Mouse (Mus musculus) liver, embryonic 16.5 days (tissue): Measurements from ENCODE around the gene Mreg. TPM values are rescaled to one million over a fixed set of nuclear protein-coding genes. Genes with fewer than 3 reads are reported as not detected.

ENCODE experiments used
- ATAC-seq: fragments of 200-750 bp; cut with Nextera tagmentation; 2 replicates; pipeline ENCODE4 v1.8.0; 2017; ENCODE audit warnings: low read depth, mild to moderate bottlenecking, moderate number of reproducible peaks, moderate library complexity
- H3K27ac ChIP-seq: fragments of 300-500 bp; sonication (generic); 2 replicates; pipeline ENCODE4 v1.5.1; 2014; ENCODE audit warnings: mild to moderate bottlenecking, low read length
- H3K27me3 ChIP-seq: fragments of 300-500 bp; sonication (generic); 2 replicates; pipeline ENCODE4 v1.6.1; 2014; ENCODE audit warnings: low read depth, low read length, mixed read lengths; ENCODE audit not compliant: control insufficient read depth, insufficient read depth
- H3K36me3 ChIP-seq: fragments of 300-500 bp; sonication (generic); 2 replicates; pipeline ENCODE4 v1.6.1; 2014; ENCODE audit warnings: mild to moderate bottlenecking; ENCODE audit not compliant: control insufficient read depth, insufficient read depth
- H3K4me1 ChIP-seq: fragments of 300-500 bp; sonication (generic); 2 replicates; pipeline ENCODE4 v1.6.1; 2014; ENCODE audit warnings: low read depth, low read length, mixed read lengths; ENCODE audit not compliant: control insufficient read depth
- H3K4me2 ChIP-seq: fragments of 300-500 bp; sonication (generic); 2 replicates; pipeline ENCODE4 v1.6.1; 2014; ENCODE audit warnings: low read depth, low read length, mixed read lengths
- H3K4me3 ChIP-seq: fragments of 300-500 bp; sonication (generic); 2 replicates; pipeline ENCODE4 v1.5.1; 2014; ENCODE audit warnings: low read depth, mild to moderate bottlenecking, low read length
- H3K9ac ChIP-seq: fragments of 300-500 bp; sonication (generic); 2 replicates; pipeline ENCODE4 v1.6.1; 2014; ENCODE audit warnings: low read depth, low read length
- H3K9me3 ChIP-seq: fragments of 300-500 bp; sonication (generic); replicated peaks from 2 replicates; pipeline ENCODE4 v1.6.1; 2016; ENCODE audit warnings: low read length; ENCODE audit not compliant: control insufficient read depth
- WGBS: fragments of 180-500 bp; shearing (Covaris S2); extraction: QIAGEN DNeasy Blood & Tissue Kit; methylation state at CpG from one replicate; pipeline ENCODE4 v1.1.7; 2014; ENCODE audit not compliant: insufficient replicate concordance; 5-methylcytosine and 5-hydroxymethylcytosine counted together
- polyA plus RNA-seq: library from polyadenylated mRNA; unstranded; fragments of >200 nt; fragmentation: Nextera tagmentation; extraction: Ambion mirVana; gene quantifications from 2 replicates; pipeline ENCODE4 v1.2.1, GENCODE M21; 2015

The Mreg gene
- 8.0 and 8.1 TPM in 2 replicates for polyA plus RNA-seq

DNA sequence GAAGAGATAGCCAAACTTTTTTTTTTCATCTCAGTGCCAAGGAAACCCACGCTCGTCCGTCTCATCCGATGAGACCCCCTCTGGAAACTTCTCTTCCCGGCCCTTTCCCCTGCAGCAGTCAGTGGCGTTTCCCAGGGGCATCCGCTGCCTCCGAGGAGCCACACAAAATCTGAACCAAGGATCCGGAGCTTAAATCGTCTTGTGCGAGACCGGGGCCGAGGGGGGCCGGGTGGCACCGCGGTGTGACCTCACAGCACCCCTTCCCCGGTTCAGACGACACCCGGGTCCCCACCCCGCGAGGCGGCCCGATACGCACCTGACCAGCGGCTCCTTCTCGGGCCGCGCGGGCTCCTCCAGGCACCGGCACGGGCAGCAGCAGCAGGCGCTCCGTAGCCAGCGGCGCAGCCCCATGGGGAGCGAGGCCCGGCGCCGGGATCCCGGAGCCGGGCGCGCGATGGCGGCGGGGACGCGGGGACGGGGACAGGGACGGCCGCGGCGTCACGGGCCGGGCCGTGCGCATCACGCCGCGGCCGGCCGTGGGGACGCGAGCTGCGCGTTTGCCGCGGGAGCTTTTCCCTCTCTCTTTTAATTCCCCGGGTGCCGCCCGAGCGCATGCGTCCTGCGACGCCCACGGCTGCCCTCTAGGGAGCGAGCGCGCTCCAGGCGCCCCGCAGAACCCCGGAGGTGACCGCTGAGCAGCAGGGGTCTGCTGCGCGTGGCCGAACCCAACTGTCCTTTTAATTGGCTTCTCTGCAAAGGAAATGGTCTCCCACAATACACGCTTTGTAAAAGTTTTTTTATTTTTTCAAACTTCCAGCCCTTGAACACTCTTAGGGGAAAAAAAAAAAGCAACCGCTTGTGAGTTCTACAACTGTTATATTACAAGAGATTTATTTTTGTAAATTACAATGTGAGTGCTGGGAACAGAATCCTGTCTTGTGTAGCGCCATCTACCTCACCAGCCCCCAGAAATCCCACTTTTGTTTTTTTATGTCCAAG, at the start of gene Mreg:
Gene Mreg (minus strand): TSS at position 607 of the 999 bp plus-strand sequence.
- peak; percentile 62 for ATAC-seq
- H3K27me3 ChIP-seq = peaks cover 22% of the 10 kb centered on the region

DNA sequence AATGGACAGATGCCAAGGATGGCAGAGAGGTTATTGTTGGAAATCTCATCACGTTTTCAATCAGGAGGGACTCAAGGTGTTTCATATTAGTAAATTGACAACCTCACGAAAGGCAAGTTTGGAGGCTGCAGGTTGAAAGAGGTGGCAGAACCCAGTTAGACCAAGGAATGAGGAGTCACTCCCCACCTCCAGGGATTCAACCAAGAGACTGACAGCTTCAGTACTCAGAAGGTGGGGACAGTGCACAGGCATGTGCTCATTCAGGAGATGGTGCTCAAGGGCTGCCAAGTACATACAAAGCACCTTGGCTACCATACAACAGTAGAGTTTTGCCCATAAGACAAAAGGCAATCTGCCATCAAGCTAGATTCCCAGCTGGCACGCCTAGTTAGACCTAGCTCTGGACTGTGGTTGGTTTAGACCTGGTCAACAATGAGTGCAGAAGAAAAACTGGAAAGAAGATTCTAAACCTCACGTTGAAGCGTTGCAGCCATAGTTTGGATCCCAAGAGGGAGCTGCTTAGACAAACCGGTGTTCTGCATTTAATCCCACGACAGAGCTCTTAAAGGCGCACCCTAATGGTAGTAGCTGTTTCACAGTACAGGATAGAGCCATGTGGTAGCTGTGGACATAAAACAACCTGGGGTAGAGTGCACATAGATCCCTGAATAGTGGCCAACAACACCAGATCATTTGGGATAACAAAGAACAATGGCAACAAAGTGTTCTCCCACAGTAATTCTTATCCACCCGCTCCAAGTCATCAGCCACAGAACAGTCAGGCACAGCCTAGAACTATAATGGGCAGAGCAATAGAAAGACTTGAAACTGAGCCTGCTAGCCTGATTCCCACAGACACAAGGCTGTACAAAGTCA, 44.5 kb upstream of the Mreg start:
- no peak overlapping the region for H3K4me3 ChIP-seq
- no peak overlapping the region for H3K9ac ChIP-seq
- no peaks in the 10 kb centered on the region for H3K9me3 ChIP-seq
- no peaks in the 10 kb centered on the region for H3K27me3 ChIP-seq
- no peaks in the 10 kb centered on the region for H3K36me3 ChIP-seq
- H3K27ac ChIP-seq = no peak overlapping the region
- no peak for ATAC-seq
- 73% methylated on average over 9 of the region's 9 CpGs for WGBS
- peaks cover 23% of the 10 kb centered on the region for H3K4me1 ChIP-seq
- no peak overlapping the region for H3K4me2 ChIP-seq

More for the DNA sequence above, at the start of gene Mreg:
- Histone ChIP-seq H3K9ac (peak within 1 kb of the TSS; percentile 67), H3K27ac (no peak within 1 kb of the TSS; the same call in 1 of the 2 replicates), H3K4me2 (peak within 1 kb of the TSS; percentile 62), H3K4me1 (no peaks in the 10 kb centered on the region; the same call in 1 of the 2 replicates), H3K36me3 (no peaks in the 10 kb centered on the region), H3K4me3 (peak within 1 kb of the TSS; percentile 65), H3K9me3 (no peaks in the 10 kb centered on the region)
- under 1% methylated on average over 85 of the region's 89 CpGs for WGBS

DNA sequence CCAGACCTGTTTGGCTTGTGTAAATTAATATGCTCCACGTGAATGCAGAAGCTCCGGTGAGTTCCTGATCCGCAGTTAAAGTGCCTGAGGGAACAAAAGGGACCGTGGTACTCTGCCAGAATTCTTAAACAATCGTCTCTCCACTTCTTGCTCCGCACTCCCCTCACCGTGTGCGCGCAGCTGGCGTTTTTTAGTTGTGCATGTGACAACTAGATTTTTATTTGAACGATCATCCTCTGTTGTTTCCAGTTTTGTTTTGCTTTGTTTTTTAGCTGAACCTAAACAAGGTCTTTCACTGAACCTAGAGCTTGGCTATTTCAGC, 43.7 kb upstream of the Mreg start:
- Histone ChIP-seq H3K27ac (peak overlapping the region; percentile 73), H3K4me3 (no peak overlapping the region), H3K36me3 (no peaks in the 10 kb centered on the region), H3K27me3 (no peaks in the 10 kb centered on the region), H3K4me1 (peaks cover 23% of the 10 kb centered on the region), H3K4me2 (peak overlapping the region; percentile 83), H3K9ac (no peak overlapping the region; the same call in 1 of the 2 replicates), H3K9me3 (no peaks in the 10 kb centered on the region)
- no peak for ATAC-seq
- 43% methylated on average over 11 of the region's 11 CpGs for WGBS

DNA sequence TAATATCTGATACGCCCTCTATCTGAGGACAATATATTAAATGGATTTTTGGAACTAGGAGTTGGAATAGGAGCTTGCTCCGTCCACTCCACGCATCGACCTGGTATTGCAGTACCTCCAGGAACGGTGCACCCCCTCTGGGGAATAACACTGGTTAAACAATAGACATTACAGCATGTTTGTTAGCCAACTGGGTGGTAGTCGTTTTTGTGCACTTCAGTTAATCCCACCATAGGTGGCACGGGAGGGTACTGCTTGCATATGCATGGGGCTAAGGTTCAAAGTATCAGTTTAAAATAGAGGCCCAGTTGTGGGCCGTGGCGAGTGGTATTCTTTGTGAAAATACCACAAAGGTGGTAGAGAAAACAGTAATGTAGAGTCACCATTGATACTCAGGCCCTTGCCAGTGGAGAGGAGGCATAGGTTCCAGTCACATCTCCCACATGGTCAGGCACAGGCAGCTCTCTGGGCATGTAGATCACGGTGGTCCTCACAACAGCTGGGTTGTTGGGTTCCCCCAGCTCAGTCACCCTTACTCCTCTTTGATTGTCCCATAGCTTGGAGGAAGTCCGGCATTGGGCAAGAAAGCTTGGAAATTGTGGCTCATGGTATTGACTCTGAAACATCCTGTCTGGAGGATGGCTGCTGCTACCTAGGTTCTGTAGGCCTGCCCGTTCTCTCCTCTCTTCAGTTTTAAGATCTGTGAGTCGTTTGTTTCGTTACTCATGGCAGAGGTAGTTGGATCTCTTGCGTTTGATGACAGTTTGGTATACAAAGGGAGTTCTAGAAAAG, 43.2 kb upstream of the Mreg start:
- Histone ChIP-seq H3K27me3 (no peaks in the 10 kb centered on the region), H3K4me3 (peak overlapping the region; percentile 54; the same call in 1 of the 2 replicates), H3K36me3 (no peaks in the 10 kb centered on the region), H3K4me2 (peak overlapping the region; percentile 83), H3K4me1 (peaks cover 23% of the 10 kb centered on the region), H3K27ac (peak overlapping the region; percentile 73), H3K9me3 (no peaks in the 10 kb centered on the region), H3K9ac (peak overlapping the region; percentile 15; the same call in 1 of the 2 replicates)
- WGBS = 1% methylated on average over 15 of the region's 15 CpGs
- peak; percentile 88 for ATAC-seq

DNA sequence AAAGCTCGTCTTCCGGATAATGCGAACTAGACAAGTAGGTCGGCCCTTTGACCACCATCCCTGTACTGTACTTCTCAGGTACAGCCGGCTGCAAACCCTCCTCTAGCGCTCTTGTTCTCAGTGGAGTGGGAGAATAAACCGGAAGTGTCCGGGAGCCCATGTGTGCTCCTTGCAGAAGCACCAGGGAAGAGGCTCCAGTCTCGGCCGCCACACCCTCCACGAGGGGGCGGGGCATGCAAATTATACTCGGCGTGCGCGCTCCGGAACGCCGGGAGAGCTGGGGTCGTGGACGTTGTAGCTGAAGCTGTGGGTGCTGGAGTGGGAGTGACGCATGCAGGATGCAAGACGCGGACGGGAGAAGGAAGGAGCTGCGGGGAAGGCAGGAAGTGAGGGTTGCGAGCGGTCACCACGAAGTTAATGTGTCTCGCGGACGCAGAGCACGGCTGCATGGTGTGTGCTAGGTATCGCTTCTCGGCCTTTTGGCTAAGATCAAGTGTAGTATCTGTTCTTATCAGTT, 42.5 kb upstream of the Mreg start:
- peak; percentile 75 for ATAC-seq
- H3K36me3 ChIP-seq = no peaks in the 10 kb centered on the region
- H3K4me1 ChIP-seq = peaks cover 23% of the 10 kb centered on the region
- H3K27me3 ChIP-seq = no peaks in the 10 kb centered on the region
- peak overlapping the region; percentile 83 for H3K4me2 ChIP-seq
- peak overlapping the region; percentile 76 for H3K27ac ChIP-seq
- H3K9me3 ChIP-seq = no peaks in the 10 kb centered on the region
- under 1% methylated on average over 35 of the region's 35 CpGs for WGBS
- H3K4me3 ChIP-seq = peak overlapping the region; percentile 54
- peak overlapping the region; percentile 60; the same call in 1 of the 2 replicates for H3K9ac ChIP-seq

DNA sequence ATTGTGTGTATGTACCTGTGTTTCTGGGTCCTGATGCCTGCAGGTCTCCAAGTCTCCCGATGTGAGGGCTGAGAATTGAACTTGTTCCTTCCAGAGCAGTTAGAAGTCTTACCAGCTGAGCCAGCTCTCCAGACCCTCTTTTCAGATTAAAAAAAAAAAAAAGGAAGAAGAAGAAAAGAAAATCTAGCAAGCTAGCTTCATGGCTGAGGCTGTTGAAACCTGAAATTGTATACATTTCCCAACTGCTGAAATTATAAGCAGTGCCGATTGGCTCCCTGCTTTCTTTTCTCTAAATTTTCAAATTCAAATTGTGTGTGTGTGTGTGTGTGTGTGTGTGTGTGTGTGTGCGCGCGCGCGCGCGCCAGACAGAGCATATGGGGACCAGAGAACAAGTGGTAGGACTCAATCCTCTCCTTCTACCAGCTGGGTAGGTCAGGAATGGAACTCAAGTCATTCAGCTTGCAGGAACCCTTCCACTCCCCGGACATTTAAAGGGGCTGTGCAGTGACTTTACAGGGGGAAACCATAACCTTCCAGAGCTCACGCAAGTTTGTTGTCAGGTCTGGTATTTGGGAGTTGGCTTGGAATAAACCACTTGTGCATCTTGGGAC, 41.9 kb upstream of the Mreg start:
- H3K4me3 ChIP-seq = peak overlapping the region; percentile 54
- no peaks in the 10 kb centered on the region for H3K36me3 ChIP-seq
- H3K4me2 ChIP-seq = peak overlapping the region; percentile 83
- H3K4me1 ChIP-seq = peaks cover 23% of the 10 kb centered on the region
- WGBS = 25% methylated on average over 11 of the region's 11 CpGs
- peak overlapping the region; percentile 60; the same call in 1 of the 2 replicates for H3K9ac ChIP-seq
- no peaks in the 10 kb centered on the region for H3K27me3 ChIP-seq
- no peaks in the 10 kb centered on the region for H3K9me3 ChIP-seq
- no peak for ATAC-seq
- H3K27ac ChIP-seq = no peak overlapping the region

DNA sequence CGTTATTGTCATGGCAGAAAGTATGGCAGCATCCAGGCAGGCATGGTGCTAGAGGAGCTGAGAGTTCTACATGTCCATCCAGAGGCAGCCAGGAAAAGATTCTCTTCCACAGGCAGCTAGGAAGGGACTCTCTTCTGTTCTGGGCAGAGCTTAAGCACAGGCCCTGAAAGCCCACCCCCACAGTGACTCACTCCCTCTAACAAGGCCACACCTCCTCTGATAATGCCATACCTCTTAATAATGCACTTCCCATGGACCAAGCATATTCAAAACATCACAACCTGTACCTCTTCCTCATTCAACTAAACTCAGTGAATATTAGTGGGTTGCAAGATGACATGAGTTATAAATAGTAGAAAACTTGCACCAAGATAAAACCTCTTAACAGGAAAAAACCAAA, 39.7 kb upstream of the Mreg start:
- H3K9me3 ChIP-seq = no peaks in the 10 kb centered on the region
- H3K4me1 ChIP-seq = peaks cover 18% of the 10 kb centered on the region
- no peak overlapping the region for H3K4me2 ChIP-seq
- H3K27me3 ChIP-seq = no peaks in the 10 kb centered on the region
- ATAC-seq = no peak
- no peak overlapping the region for H3K27ac ChIP-seq
- H3K36me3 ChIP-seq = no peaks in the 10 kb centered on the region
- no peak overlapping the region for H3K9ac ChIP-seq
- no peak overlapping the region for H3K4me3 ChIP-seq
- WGBS = 69% methylated on average over 1 of the region's 1 CpGs
